Mouse (Mus musculus) liver, adult 2 months (tissue): ENCODE measurements around the gene Chrne.

Source experiments
- CTCF ChIP-seq: fragments of 200-500 bp; IDR thresholded peaks from 2 replicates; pipeline ENCODE4 v1.5.1; 2011; ENCODE audit warnings: low read depth, low read length, control low read depth
- POLR2A ChIP-seq: fragments of 200-500 bp; IDR thresholded peaks from 2 replicates; pipeline ENCODE4 v1.6.1; 2011; ENCODE audit warnings: low read length, control low read depth; ENCODE audit not compliant: insufficient read depth; ENCODE audit errors: extremely low read depth

- TF ChIP-seq CTCF (no peak), POLR2A (no peak)
These were observed 44.9 kb upstream of the Chrne start for GRCm38 (mm10) chr11:70663957-70664356.
